In genomic region chr10:20548833-20549710, GRCm38 (mm10) we compare ENCODE assay signal across 8 mouse cellular contexts.
DNase-seq lines count a peak whose midpoint lies in the region; ATAC-seq lines count a peak whose summit lies in the region.

No protein-coding gene starts in this region.

- intact Hi-C loops in left cerebral cortex, postnatal 4 days (cut with DNase I): no loop called here

- no peak for ATAC-seq in erythroblast, adult 5-6 weeks (replicated peaks; ENCODE audit: low FRiP score, poor library complexity, severe bottlenecking)

- peak; percentile 8 for DNase-seq in left cerebral cortex, postnatal 4 days
- DNase-seq in left cerebral cortex, adult 18-20 months (ENCODE audit: low spot score in 2 of 2): no peak
- peak; percentile 20 for DNase-seq in gastrocnemius, postnatal 25 days
- peak; percentile 66 for DNase-seq in kidney, adult 11 months
- DNase-seq in mesoderm, embryonic 11.5 days (ENCODE audit: low read depth, low spot score): peak; percentile 39
- DNase-seq in right cerebral cortex, adult 2 months (ENCODE audit: low spot score in 2 of 2): no peak
- no peak for DNase-seq in right cerebral cortex, postnatal 14 days

Comparison
In these comparisons a context has a peak if more than half of its experiments do, and no peak if none do; other contexts are left out.
1. DNase-seq: peak in left cerebral cortex, postnatal 4 days (single experiment), gastrocnemius, postnatal 25 days (single experiment), kidney, adult 11 months (single experiment) and mesoderm, embryonic 11.5 days (single experiment); none in left cerebral cortex, adult 18-20 months (0 of 2), right cerebral cortex, adult 2 months (0 of 2) and right cerebral cortex, postnatal 14 days (single experiment).